Mouse (Mus musculus) testis, adult 2 months (tissue): ENCODE measurements around the gene Smim14.

Experiments
- CTCF ChIP-seq: fragments of 200-500 bp; IDR thresholded peaks from 2 replicates; pipeline ENCODE4 v1.5.1; 2012; ENCODE audit warnings: low read depth, mild to moderate bottlenecking, inconsistent platforms, low read length, moderate library complexity; ENCODE audit not compliant: control insufficient read depth, insufficient read depth, insufficient replicate concordance
- POLR2A ChIP-seq: fragments of 200-500 bp; IDR thresholded peaks from 2 replicates; pipeline ENCODE4 v1.6.1; 2012; ENCODE audit warnings: low read depth, mild to moderate bottlenecking, inconsistent platforms, low read length, moderate library complexity; ENCODE audit not compliant: control insufficient read depth

GRCm38 (mm10) chr5:65448941-65449340, 88.0 kb downstream of the Smim14 start:
- TF ChIP-seq POLR2A (no peak), CTCF (no peak)
